Mouse (Mus musculus) ES-Bruce4 (cell line): ENCODE measurements around the gene Pdcd1lg2.

ENCODE experiments used
- CTCF ChIP-seq: IDR thresholded peaks from one replicate; pipeline ENCODE4 v1.8.1; 2011; ENCODE audit warnings: low read depth, low read length
- POLR2A ChIP-seq: IDR thresholded peaks from one replicate; pipeline ENCODE4 v1.8.1; 2011; ENCODE audit warnings: low read length; ENCODE audit not compliant: insufficient read depth

DNA sequence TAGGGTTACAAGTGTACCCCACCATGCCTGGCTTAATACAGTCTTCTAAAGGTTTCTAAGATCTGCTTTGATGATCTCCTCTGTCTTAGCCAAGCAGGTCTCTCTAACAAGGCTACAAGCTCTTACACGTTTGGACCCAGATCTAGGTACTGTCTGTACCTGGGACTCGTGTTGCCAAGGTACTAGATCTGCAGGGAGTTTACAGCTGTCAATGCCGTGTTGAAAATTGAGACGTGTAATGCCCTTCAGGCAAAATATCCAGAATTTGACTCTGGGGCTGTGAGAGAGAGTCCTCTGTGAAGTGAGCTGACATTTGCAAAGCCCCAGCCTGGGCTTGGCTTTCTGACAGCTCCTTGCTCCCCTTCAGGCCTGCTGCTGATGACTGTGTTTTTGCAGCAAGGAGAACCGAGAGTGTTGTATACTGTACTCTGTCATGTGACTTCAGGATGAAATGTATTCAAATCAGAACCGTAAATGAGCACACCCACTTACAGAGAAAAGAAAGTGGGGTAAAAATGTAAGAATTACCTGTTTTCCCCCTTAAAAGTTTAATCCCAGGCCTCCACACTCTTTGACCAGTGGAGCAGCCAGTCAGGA is 85.4 kb downstream of the Pdcd1lg2 start:
- TF ChIP-seq CTCF = no peak
- TF ChIP-seq POLR2A = no peak
